Mouse (Mus musculus): ENCODE measurements around the gene Dnajc10. TPM values are rescaled to one million over a fixed set of nuclear protein-coding genes. Genes with fewer than 3 reads are reported as not detected.

Dnajc10 gene
- polyA plus RNA-seq, 1 experiment from 2014 or later: 84.5 TPM

- ATAC-seq (ENCODE audit: low FRiP score) (no peak), DNase-seq (ENCODE audit: low spot score) (no peak)
- Histone ChIP-seq H3K9ac (ENCODE audit: low read depth, low read length) (no peak overlapping the region), H3K4me3 (ENCODE audit: low read depth, low read length) (no peak overlapping the region), H3K4me1 (replicated peaks; ENCODE audit: control insufficient read depth, insufficient read depth, low read length) (no peaks in the 10 kb centered on the region), H3K4me2 (replicated peaks; ENCODE audit: low read depth, low read length) (no peak overlapping the region), H3K27ac (ENCODE audit: low read depth, low read length) (no peak overlapping the region), H3K9me3 (ENCODE audit: control insufficient read depth, low read length) (no peaks in the 10 kb centered on the region), H3K36me3 (ENCODE audit: control insufficient read depth, insufficient read depth, low read length) (no peaks in the 10 kb centered on the region), H3K27me3 (ENCODE audit: control insufficient read depth, insufficient read depth, low read length) (no peaks in the 10 kb centered on the region)
Measured at GRCm38 (mm10) chr2:80374892-80375291, 59.6 kb downstream of the Dnajc10 start.

- no peak for DNase-seq (ENCODE audit: low spot score)
Measured at GRCm38 (mm10) chr2:80379848-80380247, 64.6 kb downstream of the Dnajc10 start.

GRCm38 (mm10) chr2:80384447-80384846, 69.2 kb downstream of the Dnajc10 start:
- no peak for DNase-seq (ENCODE audit: low spot score)
- Histone ChIP-seq H3K9ac (ENCODE audit: low read depth, low read length) (no peak overlapping the region), H3K9me3 (ENCODE audit: control insufficient read depth, low read length) (no peaks in the 10 kb centered on the region), H3K27ac (ENCODE audit: low read depth, low read length) (no peak overlapping the region), H3K36me3 (ENCODE audit: control insufficient read depth, insufficient read depth, low read length) (no peaks in the 10 kb centered on the region), H3K4me2 (replicated peaks; ENCODE audit: low read depth, low read length) (no peak overlapping the region), H3K27me3 (ENCODE audit: control insufficient read depth, insufficient read depth, low read length) (no peaks in the 10 kb centered on the region), H3K4me1 (replicated peaks; ENCODE audit: control insufficient read depth, insufficient read depth, low read length) (no peaks in the 10 kb centered on the region), H3K4me3 (ENCODE audit: low read depth, low read length) (no peak overlapping the region)
- WGBS: 81% methylated on average over 4 of the region's 4 CpGs
- ATAC-seq (ENCODE audit: low FRiP score): no peak

More at GRCm38 (mm10) chr2:80379848-80380247, 64.6 kb downstream of the Dnajc10 start:
- 91% methylated on average over 5 of the region's 5 CpGs for WGBS
- Histone ChIP-seq H3K27ac (ENCODE audit: low read depth, low read length) (no peak overlapping the region), H3K9ac (ENCODE audit: low read depth, low read length) (no peak overlapping the region), H3K4me1 (replicated peaks; ENCODE audit: control insufficient read depth, insufficient read depth, low read length) (no peaks in the 10 kb centered on the region), H3K27me3 (ENCODE audit: control insufficient read depth, insufficient read depth, low read length) (no peaks in the 10 kb centered on the region), H3K9me3 (ENCODE audit: control insufficient read depth, low read length) (no peaks in the 10 kb centered on the region), H3K36me3 (ENCODE audit: control insufficient read depth, insufficient read depth, low read length) (no peaks in the 10 kb centered on the region), H3K4me2 (replicated peaks; ENCODE audit: low read depth, low read length) (no peak overlapping the region), H3K4me3 (ENCODE audit: low read depth, low read length) (no peak overlapping the region)
- no peak for ATAC-seq (ENCODE audit: low FRiP score)

- Histone ChIP-seq H3K27ac (ENCODE audit: low read depth, low read length) (no peak overlapping the region), H3K4me1 (replicated peaks; ENCODE audit: control insufficient read depth, insufficient read depth, low read length) (no peaks in the 10 kb centered on the region), H3K36me3 (ENCODE audit: control insufficient read depth, insufficient read depth, low read length) (no peaks in the 10 kb centered on the region), H3K9ac (ENCODE audit: low read depth, low read length) (no peak overlapping the region), H3K27me3 (ENCODE audit: control insufficient read depth, insufficient read depth, low read length) (no peaks in the 10 kb centered on the region), H3K4me3 (ENCODE audit: low read depth, low read length) (no peak overlapping the region), H3K9me3 (ENCODE audit: control insufficient read depth, low read length) (no peaks in the 10 kb centered on the region), H3K4me2 (replicated peaks; ENCODE audit: low read depth, low read length) (no peak overlapping the region)
- 94% methylated on average over 2 of the region's 2 CpGs for WGBS
- ATAC-seq (ENCODE audit: low FRiP score): no peak
- no peak for DNase-seq (ENCODE audit: low spot score)
Measured at GRCm38 (mm10) chr2:80386255-80386654, 71.0 kb downstream of the Dnajc10 start.

- Histone ChIP-seq H3K9ac (ENCODE audit: low read depth, low read length) (no peak overlapping the region), H3K9me3 (ENCODE audit: control insufficient read depth, low read length) (no peaks in the 10 kb centered on the region), H3K27ac (ENCODE audit: low read depth, low read length) (no peak overlapping the region), H3K4me2 (replicated peaks; ENCODE audit: low read depth, low read length) (no peak overlapping the region), H3K36me3 (ENCODE audit: control insufficient read depth, insufficient read depth, low read length) (no peaks in the 10 kb centered on the region), H3K27me3 (ENCODE audit: control insufficient read depth, insufficient read depth, low read length) (no peaks in the 10 kb centered on the region), H3K4me1 (replicated peaks; ENCODE audit: control insufficient read depth, insufficient read depth, low read length) (no peaks in the 10 kb centered on the region), H3K4me3 (ENCODE audit: low read depth, low read length) (no peak overlapping the region)
- WGBS: 74% methylated on average over 9 of the region's 9 CpGs
- no peak for ATAC-seq (ENCODE audit: low FRiP score)
- no peak for DNase-seq (ENCODE audit: low spot score)
Measured at GRCm38 (mm10) chr2:80387668-80388067, 72.4 kb downstream of the Dnajc10 start.

GRCm38 (mm10) chr2:80388341-80388740, 73.1 kb downstream of the Dnajc10 start:
- Histone ChIP-seq H3K4me3 (ENCODE audit: low read depth, low read length) (no peak overlapping the region), H3K27ac (ENCODE audit: low read depth, low read length) (no peak overlapping the region), H3K4me1 (replicated peaks; ENCODE audit: control insufficient read depth, insufficient read depth, low read length) (no peaks in the 10 kb centered on the region), H3K9ac (ENCODE audit: low read depth, low read length) (no peak overlapping the region), H3K9me3 (ENCODE audit: control insufficient read depth, low read length) (no peaks in the 10 kb centered on the region), H3K36me3 (ENCODE audit: control insufficient read depth, insufficient read depth, low read length) (no peaks in the 10 kb centered on the region), H3K27me3 (ENCODE audit: control insufficient read depth, insufficient read depth, low read length) (no peaks in the 10 kb centered on the region), H3K4me2 (replicated peaks; ENCODE audit: low read depth, low read length) (no peak overlapping the region)
- WGBS: 88% methylated on average over 3 of the region's 3 CpGs
- ATAC-seq (ENCODE audit: low FRiP score): no peak
- no peak for DNase-seq (ENCODE audit: low spot score)

GRCm38 (mm10) chr2:80396057-80396456, 80.8 kb downstream of the Dnajc10 start:
- Histone ChIP-seq H3K4me3 (ENCODE audit: low read depth, low read length) (no peak overlapping the region), H3K36me3 (ENCODE audit: control insufficient read depth, insufficient read depth, low read length) (no peaks in the 10 kb centered on the region), H3K4me2 (replicated peaks; ENCODE audit: low read depth, low read length) (no peak overlapping the region), H3K27me3 (ENCODE audit: control insufficient read depth, insufficient read depth, low read length) (no peaks in the 10 kb centered on the region), H3K9me3 (ENCODE audit: control insufficient read depth, low read length) (no peaks in the 10 kb centered on the region), H3K4me1 (replicated peaks; ENCODE audit: control insufficient read depth, insufficient read depth, low read length) (no peaks in the 10 kb centered on the region; the same call in 1 of the 2 replicates), H3K9ac (ENCODE audit: low read depth, low read length) (no peak overlapping the region), H3K27ac (ENCODE audit: low read depth, low read length) (no peak overlapping the region)
- DNase-seq (ENCODE audit: low spot score) (no peak), ATAC-seq (ENCODE audit: low FRiP score) (no peak)
- 79% methylated on average over 7 of the region's 7 CpGs for WGBS

GRCm38 (mm10) chr2:80396864-80397263, 81.6 kb downstream of the Dnajc10 start:
- no peaks in the 10 kb centered on the region for H3K27me3 ChIP-seq (ENCODE audit: control insufficient read depth, insufficient read depth, low read length)
- H3K9ac ChIP-seq (ENCODE audit: low read depth, low read length): no peak overlapping the region
- H3K27ac ChIP-seq (ENCODE audit: low read depth, low read length): no peak overlapping the region
- no peaks in the 10 kb centered on the region for H3K36me3 ChIP-seq (ENCODE audit: control insufficient read depth, insufficient read depth, low read length)
- no peak overlapping the region for H3K4me2 ChIP-seq (replicated peaks; ENCODE audit: low read depth, low read length)
- ATAC-seq (ENCODE audit: low FRiP score): no peak
- no peaks in the 10 kb centered on the region for H3K9me3 ChIP-seq (ENCODE audit: control insufficient read depth, low read length)
- no peaks in the 10 kb centered on the region; the same call in 1 of the 2 replicates for H3K4me1 ChIP-seq (replicated peaks; ENCODE audit: control insufficient read depth, insufficient read depth, low read length)
- H3K4me3 ChIP-seq (ENCODE audit: low read depth, low read length): no peak overlapping the region
- DNase-seq (ENCODE audit: low spot score): no peak
- WGBS: 53% methylated on average over 3 of the region's 3 CpGs

GRCm38 (mm10) chr2:80398595-80399099, 83.4 kb downstream of the Dnajc10 start:
- H3K9ac ChIP-seq (ENCODE audit: low read depth, low read length): no peak overlapping the region
- no peak overlapping the region for H3K27ac ChIP-seq (ENCODE audit: low read depth, low read length)
- no peaks in the 10 kb centered on the region for H3K9me3 ChIP-seq (ENCODE audit: control insufficient read depth, low read length)
- no peak overlapping the region for H3K4me2 ChIP-seq (replicated peaks; ENCODE audit: low read depth, low read length)
- H3K27me3 ChIP-seq (ENCODE audit: control insufficient read depth, insufficient read depth, low read length): no peaks in the 10 kb centered on the region
- no peaks in the 10 kb centered on the region for H3K36me3 ChIP-seq (ENCODE audit: control insufficient read depth, insufficient read depth, low read length)
- ATAC-seq (ENCODE audit: low FRiP score) (peak; percentile 89), DNase-seq (ENCODE audit: low spot score) (peak; percentile 46)
- no peaks in the 10 kb centered on the region; the same call in 1 of the 2 replicates for H3K4me1 ChIP-seq (replicated peaks; ENCODE audit: control insufficient read depth, insufficient read depth, low read length)
- no peak overlapping the region for H3K4me3 ChIP-seq (ENCODE audit: low read depth, low read length)
- WGBS: 7% methylated on average over 3 of the region's 3 CpGs

Measured in hindbrain, embryonic 11.5 days (tissue).